Mouse (Mus musculus) heart, postnatal 4 days (tissue): ENCODE data around the gene Gcn1l1. TPM values are rescaled to one million over a fixed set of nuclear protein-coding genes. Genes with fewer than 3 reads are reported as not detected.

Source experiments
- DNase-seq: peaks from one replicate; pipeline ENCODE4 v3.0.0; 2021
- total RNA-seq, 2 experiments: library from RNA; stranded (reverse); gene quantifications; 2 replicates each; pipeline ENCODE4 v1.2.3; 2021

Gene Gcn1l1
- total RNA-seq, 2 experiments from 2014 or later, result 52.7 to 56.7 TPM

- no peak for DNase-seq
Observed at GRCm38 (mm10) chr5:115619690-115620089, 54.6 kb downstream of the Gcn1l1 start.

GRCm38 (mm10) chr5:115622686-115623085, 57.6 kb downstream of the Gcn1l1 start:
- no peak for DNase-seq

- DNase-seq, result no peak
Observed at GRCm38 (mm10) chr5:115623694-115624440, 58.8 kb downstream of the Gcn1l1 start.

- DNase-seq, result no peak
Observed at GRCm38 (mm10) chr5:115626237-115626886, 61.3 kb downstream of the Gcn1l1 start.

GRCm38 (mm10) chr5:115628083-115628482, 63.0 kb downstream of the Gcn1l1 start:
- no peak for DNase-seq

GRCm38 (mm10) chr5:115629672-115630071, 64.6 kb downstream of the Gcn1l1 start:
- DNase-seq, result no peak

- DNase-seq, result no peak
Observed at GRCm38 (mm10) chr5:115630291-115630690, 65.2 kb downstream of the Gcn1l1 start.

- peak; percentile 96 for DNase-seq
Observed at GRCm38 (mm10) chr5:115631505-115632357, 66.7 kb downstream of the Gcn1l1 start, which contains the start of gene Rab35. Gene Rab35 (plus strand): TSS chr5:115631908.

- DNase-seq, result peak; percentile 58
Observed at GRCm38 (mm10) chr5:115632358-115632714, 67.3 kb downstream of the Gcn1l1 start.

- no peak for DNase-seq
Observed at GRCm38 (mm10) chr5:115633060-115633459, 68.0 kb downstream of the Gcn1l1 start.

GRCm38 (mm10) chr5:115634046-115634445, 69.0 kb downstream of the Gcn1l1 start:
- no peak for DNase-seq

- no peak for DNase-seq
Observed at GRCm38 (mm10) chr5:115635536-115635935, 70.5 kb downstream of the Gcn1l1 start.

- DNase-seq, result no peak
Observed at GRCm38 (mm10) chr5:115644192-115644591, 79.1 kb downstream of the Gcn1l1 start.

GRCm38 (mm10) chr5:115648876-115649275, 83.8 kb downstream of the Gcn1l1 start:
- DNase-seq, result no peak

GRCm38 (mm10) chr5:115649699-115650098, 84.6 kb downstream of the Gcn1l1 start:
- no peak for DNase-seq

- DNase-seq, result no peak
Observed at GRCm38 (mm10) chr5:115650885-115651284, 85.8 kb downstream of the Gcn1l1 start.

GRCm38 (mm10) chr5:115651821-115652220, 86.8 kb downstream of the Gcn1l1 start:
- no peak for DNase-seq

- DNase-seq, result peak; percentile 100
Observed at GRCm38 (mm10) chr5:115652681-115653575, 87.9 kb downstream of the Gcn1l1 start.

GRCm38 (mm10) chr5:115653776-115654175, 88.7 kb downstream of the Gcn1l1 start:
- no peak for DNase-seq

GRCm38 (mm10) chr5:115656677-115657076, 91.6 kb downstream of the Gcn1l1 start:
- DNase-seq, result no peak

- no peak for DNase-seq
Observed at GRCm38 (mm10) chr5:115657234-115657633, 92.2 kb downstream of the Gcn1l1 start.

GRCm38 (mm10) chr5:115658352-115658751, 93.3 kb downstream of the Gcn1l1 start:
- DNase-seq, result no peak
